Mouse (Mus musculus) myocyte (in vitro differentiated cells): Measurements from ENCODE around the gene Nuak2.

Experiments used
- CEBPB ChIP-seq: IDR thresholded peaks from 2 replicates; pipeline ENCODE4 v1.6.1; 2011; ENCODE audit warnings: mild to moderate bottlenecking, moderate library complexity; ENCODE audit not compliant: poor library complexity, insufficient read depth, severe bottlenecking
- MAX ChIP-seq: IDR thresholded peaks from one replicate; pipeline ENCODE4 v1.6.1; 2011; ENCODE audit warnings: low read depth, mild to moderate bottlenecking, control low read depth
- MYOG ChIP-seq, 3 experiments: IDR thresholded peaks; one replicate each; pipeline ENCODE4 v1.6.1; 2011; ENCODE audit warnings: control low read depth in 2 of 3, low read depth in 2 of 3, mild to moderate bottlenecking in 2 of 3; ENCODE audit not compliant: insufficient read length in 2 of 3, control insufficient read depth in 1 of 3, insufficient read depth in 1 of 3
- POLR2A ChIP-seq: IDR thresholded peaks from one replicate; pipeline ENCODE4 v1.6.1; 2011; ENCODE audit warnings: low read depth, mild to moderate bottlenecking, control low read depth, moderate library complexity; ENCODE audit not compliant: insufficient read length

DNA sequence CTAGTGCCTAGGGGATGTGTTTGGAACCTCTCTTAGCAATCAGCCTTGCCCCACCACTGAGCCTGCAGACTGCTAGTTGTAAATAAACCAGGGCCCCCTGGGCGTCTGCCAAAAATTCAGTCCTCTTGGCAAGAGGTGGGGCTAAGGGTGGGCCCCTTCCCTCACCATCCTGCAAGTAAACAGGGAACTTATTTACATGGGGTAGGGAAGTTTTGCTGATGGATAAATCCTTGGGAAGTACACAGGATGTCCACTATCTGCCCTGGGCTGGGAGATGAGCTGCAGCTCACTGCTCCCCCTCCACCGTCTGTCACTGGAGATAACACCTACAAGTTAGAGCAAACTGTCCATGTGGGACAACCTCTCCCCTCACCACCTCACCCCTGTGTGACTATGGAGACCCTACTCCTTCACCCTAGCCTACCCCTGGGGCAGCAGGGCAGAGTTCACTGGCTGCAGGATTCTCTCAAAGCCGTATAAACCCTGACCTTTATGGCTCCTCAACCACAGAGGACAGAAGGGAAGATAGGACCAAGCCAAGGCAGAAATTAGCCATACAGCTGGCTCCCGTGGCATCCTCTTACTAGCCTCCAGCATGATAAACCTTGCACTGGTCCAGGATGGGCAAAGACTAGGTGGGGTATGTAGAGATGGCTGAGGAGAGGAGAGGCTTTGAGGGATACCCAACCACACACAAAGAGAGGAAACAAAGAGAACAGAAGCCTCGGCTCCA is 58.4 kb downstream of the Nuak2 start:
- TF ChIP-seq MYOG (IDR thresholded peaks at IDR 0.05; ENCODE audit: control insufficient read depth in 1 of 3, insufficient read depth in 1 of 3, insufficient read length in 2 of 3, low read depth in 2 of 3) = no peak
- no peak for TF ChIP-seq CEBPB
- no peak for TF ChIP-seq POLR2A
- no peak for TF ChIP-seq MAX
